Mouse (Mus musculus) ES-Bruce4 (cell line): Measurements from ENCODE around the gene Wdr3. TPM values are rescaled to one million over a fixed set of nuclear protein-coding genes. Genes with fewer than 3 reads are reported as not detected.

Experiments used
- H3K27ac ChIP-seq: 2 replicates; pipeline ENCODE4 v1.5.1; 2012; ENCODE audit warnings: low read length, inconsistent platforms; ENCODE audit not compliant: insufficient read depth
- H3K27me3 ChIP-seq: 2 replicates; pipeline ENCODE4 v1.6.1; 2012; ENCODE audit warnings: mild to moderate bottlenecking, low read length, inconsistent platforms; ENCODE audit not compliant: control insufficient read depth, poor library complexity, insufficient read depth, severe bottlenecking
- H3K36me3 ChIP-seq: 2 replicates; pipeline ENCODE4 v1.6.1; 2012; ENCODE audit warnings: inconsistent platforms, mild to moderate bottlenecking, low read length, moderate library complexity; ENCODE audit not compliant: control insufficient read depth, poor library complexity, insufficient read depth, severe bottlenecking
- H3K4me1 ChIP-seq: one replicate; pipeline ENCODE4 v1.8.1; 2011; ENCODE audit warnings: low read length; ENCODE audit not compliant: control insufficient read depth, insufficient read depth
- H3K4me3 ChIP-seq: 2 replicates; pipeline ENCODE4 v1.5.1; 2011; ENCODE audit warnings: low read depth, mild to moderate bottlenecking, low read length
- H3K9ac ChIP-seq: 2 replicates; pipeline ENCODE4 v1.6.1; 2012; ENCODE audit warnings: low read depth, mild to moderate bottlenecking, inconsistent platforms; ENCODE audit not compliant: poor library complexity, severe bottlenecking
- H3K9me3 ChIP-seq: replicated peaks from 2 replicates; pipeline ENCODE4 v1.6.1; 2012; ENCODE audit warnings: mild to moderate bottlenecking, low read length, inconsistent platforms; ENCODE audit not compliant: control insufficient read depth, poor library complexity, insufficient read depth, severe bottlenecking
- CTCF ChIP-seq: IDR thresholded peaks from one replicate; pipeline ENCODE4 v1.8.1; 2011; ENCODE audit warnings: low read depth, low read length
- EP300 ChIP-seq: IDR thresholded peaks from 2 replicates; pipeline ENCODE4 v1.6.1; 2011; ENCODE audit warnings: low read depth, low read length; ENCODE audit not compliant: insufficient read depth
- POLR2A ChIP-seq: IDR thresholded peaks from one replicate; pipeline ENCODE4 v1.8.1; 2011; ENCODE audit warnings: low read length; ENCODE audit not compliant: insufficient read depth
- polyA plus RNA-seq: library from polyadenylated mRNA; stranded (reverse); fragments of >200 nt; gene quantifications from 2 replicates; pipeline ENCODE4 v1.2.4, GENCODE M21; 2011; ENCODE audit warnings: low read depth; ENCODE audit not compliant: missing spikeins, insufficient read depth, insufficient read length

Gene Wdr3
- polyA plus RNA-seq, result 78.0 and 85.7 TPM in 2 replicates

- Histone ChIP-seq H3K27ac (no peak within 1 kb of the TSS), H3K27me3 (no peaks in the 10 kb centered on the region), H3K36me3 (peaks cover 17% of the 10 kb centered on the region), H3K4me1 (no peaks in the 10 kb centered on the region), H3K9ac (peak within 1 kb of the TSS; percentile 74), H3K9me3 (no peaks in the 10 kb centered on the region), H3K4me3 (peak within 1 kb of the TSS; percentile 91)
- TF ChIP-seq EP300 (no peak), POLR2A (no peak), CTCF (no peak)
Observed at GRCm38 (mm10) chr3:100162315-100163105, at the start of gene Wdr3, which contains the start of gene Gdap2. Gene Wdr3 (minus strand): TSS chr3:100162407. Gene Gdap2 (plus strand): TSS chr3:100162381.

- TF ChIP-seq EP300 (no peak), CTCF (no peak), POLR2A (no peak)
Observed at GRCm38 (mm10) chr3:100206973-100207372, 44.8 kb upstream of the Wdr3 start.

GRCm38 (mm10) chr3:100201554-100201953 lies 39.3 kb upstream of the Wdr3 start:
- H3K36me3 ChIP-seq, result peaks cover 2% of the 10 kb centered on the region
- H3K9ac ChIP-seq, result no peak overlapping the region

More at GRCm38 (mm10) chr3:100206973-100207372, 44.8 kb upstream of the Wdr3 start:
- H3K4me3 ChIP-seq, result no peak overlapping the region
- H3K27me3 ChIP-seq, result no peaks in the 10 kb centered on the region
- H3K4me1 ChIP-seq, result no peaks in the 10 kb centered on the region
- no peak overlapping the region for H3K9ac ChIP-seq
- H3K27ac ChIP-seq, result no peak overlapping the region
- no peaks in the 10 kb centered on the region for H3K9me3 ChIP-seq
- peaks cover 2% of the 10 kb centered on the region for H3K36me3 ChIP-seq

GRCm38 (mm10) chr3:100194210-100194609 lies 32.0 kb upstream of the Wdr3 start:
- H3K9me3 ChIP-seq, result no peaks in the 10 kb centered on the region
- H3K4me1 ChIP-seq, result no peaks in the 10 kb centered on the region
- no peaks in the 10 kb centered on the region for H3K36me3 ChIP-seq
- no peak overlapping the region for H3K9ac ChIP-seq
- H3K27ac ChIP-seq, result no peak overlapping the region
- TF ChIP-seq EP300, result no peak
- TF ChIP-seq CTCF, result no peak
- TF ChIP-seq POLR2A, result no peak
- H3K27me3 ChIP-seq, result no peaks in the 10 kb centered on the region
- H3K4me3 ChIP-seq, result no peak overlapping the region

More at GRCm38 (mm10) chr3:100201554-100201953, 39.3 kb upstream of the Wdr3 start:
- Histone ChIP-seq H3K4me1 (no peaks in the 10 kb centered on the region), H3K4me3 (no peak overlapping the region), H3K27ac (no peak overlapping the region), H3K27me3 (no peaks in the 10 kb centered on the region), H3K9me3 (no peaks in the 10 kb centered on the region)
- TF ChIP-seq CTCF (no peak), EP300 (no peak), POLR2A (no peak)

GRCm38 (mm10) chr3:100189861-100190260 lies 27.7 kb upstream of the Wdr3 start:
- Histone ChIP-seq H3K27me3 (no peaks in the 10 kb centered on the region), H3K9ac (no peak overlapping the region), H3K36me3 (no peaks in the 10 kb centered on the region), H3K27ac (no peak overlapping the region), H3K4me1 (no peaks in the 10 kb centered on the region), H3K9me3 (no peaks in the 10 kb centered on the region), H3K4me3 (no peak overlapping the region)
- TF ChIP-seq EP300 (no peak), POLR2A (no peak), CTCF (no peak)

- TF ChIP-seq EP300 (no peak), POLR2A (no peak), CTCF (no peak)
- no peak overlapping the region for H3K27ac ChIP-seq
- no peaks in the 10 kb centered on the region for H3K36me3 ChIP-seq
- H3K9ac ChIP-seq, result no peak overlapping the region
- H3K4me3 ChIP-seq, result no peak overlapping the region
- H3K4me1 ChIP-seq, result no peaks in the 10 kb centered on the region
- H3K9me3 ChIP-seq, result no peaks in the 10 kb centered on the region
- H3K27me3 ChIP-seq, result no peaks in the 10 kb centered on the region
Observed at GRCm38 (mm10) chr3:100189444-100189843, 27.2 kb upstream of the Wdr3 start.
